Mouse (Mus musculus) limb, embryonic 15.5 days (tissue): ENCODE results near the gene Gnmt. TPM values are rescaled to one million over a fixed set of nuclear protein-coding genes. Genes with fewer than 3 reads are reported as not detected.

ENCODE experiments used
- ATAC-seq: fragments of 200-750 bp; cut with Nextera tagmentation; 2 replicates; pipeline ENCODE4 v1.8.0; 2017; ENCODE audit warnings: low read depth, moderate TSS enrichment; ENCODE audit not compliant: insufficient number of reproducible peaks, low FRiP score, low TSS enrichment
- H3K27ac ChIP-seq: fragments of 300-500 bp; sonication (generic); 2 replicates; pipeline ENCODE4 v1.5.1; 2015; ENCODE audit warnings: moderate library complexity, mild to moderate bottlenecking, inconsistent platforms
- H3K27me3 ChIP-seq: fragments of 300-500 bp; sonication (generic); 2 replicates; pipeline ENCODE4 v1.6.1; 2015; ENCODE audit warnings: inconsistent platforms
- H3K36me3 ChIP-seq: fragments of 300-500 bp; sonication (generic); 2 replicates; pipeline ENCODE4 v1.6.1; 2015; ENCODE audit warnings: inconsistent platforms
- H3K4me1 ChIP-seq: fragments of 300-500 bp; sonication (generic); 2 replicates; pipeline ENCODE4 v1.6.1; 2015; ENCODE audit warnings: inconsistent platforms
- H3K4me2 ChIP-seq: fragments of 300-500 bp; sonication (generic); 2 replicates; pipeline ENCODE4 v1.6.1; 2015; ENCODE audit warnings: mild to moderate bottlenecking, inconsistent platforms
- H3K4me3 ChIP-seq: fragments of 300-500 bp; sonication (generic); 2 replicates; pipeline ENCODE4 v1.5.1; 2015; ENCODE audit warnings: mild to moderate bottlenecking, inconsistent platforms
- H3K9ac ChIP-seq: fragments of 300-500 bp; sonication (generic); 2 replicates; pipeline ENCODE4 v1.6.1; 2015; ENCODE audit warnings: inconsistent platforms
- H3K9me3 ChIP-seq: fragments of 300-500 bp; sonication (generic); 2 replicates; pipeline ENCODE4 v1.6.1; 2016; ENCODE audit warnings: inconsistent platforms
- WGBS: fragments of 180-500 bp; shearing (Covaris S2); methylation state at CpG from one replicate; pipeline ENCODE4 v1.1.7; 2015; 5-methylcytosine and 5-hydroxymethylcytosine counted together
- polyA plus RNA-seq: library from polyadenylated mRNA; unstranded; fragments of >200 nt; fragmentation: Nextera tagmentation; extraction: Ambion mirVana; gene quantifications from 2 replicates; pipeline ENCODE4 v1.2.1, GENCODE M21; 2015

Gnmt gene
- polyA plus RNA-seq = 1.5 and 2.5 TPM in 2 replicates

DNA sequence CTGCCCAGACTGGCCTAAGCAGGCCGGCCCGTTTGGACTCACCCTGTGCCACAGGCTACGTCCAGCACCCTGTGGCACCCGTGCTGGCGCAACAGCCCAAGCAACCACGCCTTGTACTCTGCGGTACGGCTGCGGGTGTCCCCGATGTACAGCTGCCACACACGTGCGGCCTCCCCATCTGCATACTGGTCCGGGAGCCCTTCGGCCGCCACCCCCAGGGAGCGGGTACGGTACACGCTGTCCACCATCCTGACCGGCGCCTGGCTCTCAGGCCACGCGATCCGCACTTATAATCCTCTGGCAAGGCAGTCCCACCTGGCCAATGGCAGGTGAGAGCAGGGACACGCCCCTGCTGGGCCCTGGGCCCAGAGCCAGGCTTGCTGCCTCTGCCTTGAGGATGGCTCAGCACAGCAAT lies at the start of gene Gnmt:
TSS of gene Gnmt (minus strand) at position 265 of the 415 bp plus-strand sequence.
- peaks cover 11% of the 10 kb centered on the region for H3K27me3 ChIP-seq
- peaks cover 28% of the 10 kb centered on the region for H3K36me3 ChIP-seq
- no peak for ATAC-seq
- no peak within 1 kb of the TSS for H3K27ac ChIP-seq
- H3K4me1 ChIP-seq = peaks cover 11% of the 10 kb centered on the region; the same call in 1 of the 2 replicates
- H3K4me2 ChIP-seq = peak within 1 kb of the TSS; percentile 34
- H3K9me3 ChIP-seq = no peaks in the 10 kb centered on the region
- 21% methylated on average over 24 of the region's 24 CpGs for WGBS
- 0 out of 2 replicates have a peak within 1 kb of the TSS, but pooled peaks have one; percentile 4 for H3K9ac ChIP-seq
- H3K4me3 ChIP-seq = peak within 1 kb of the TSS; percentile 17

GRCm38 (mm10) chr17:46776087-46776486 lies 47.1 kb upstream of the Gnmt start:
- no peak overlapping the region for H3K4me2 ChIP-seq
- 81% methylated on average over 3 of the region's 3 CpGs for WGBS
- H3K27me3 ChIP-seq = no peaks in the 10 kb centered on the region
- peaks cover 19% of the 10 kb centered on the region for H3K4me1 ChIP-seq
- no peak overlapping the region for H3K9ac ChIP-seq
- peaks cover 66% of the 10 kb centered on the region for H3K36me3 ChIP-seq
- H3K9me3 ChIP-seq = no peaks in the 10 kb centered on the region
- ATAC-seq = no peak
- no peak overlapping the region for H3K4me3 ChIP-seq
- no peak overlapping the region for H3K27ac ChIP-seq

GRCm38 (mm10) chr17:46775070-46775469 lies 46.1 kb upstream of the Gnmt start:
- no peaks in the 10 kb centered on the region for H3K9me3 ChIP-seq
- no peak overlapping the region for H3K4me3 ChIP-seq
- no peak overlapping the region for H3K4me2 ChIP-seq
- H3K36me3 ChIP-seq = peaks cover 59% of the 10 kb centered on the region
- no peak for ATAC-seq
- 92% methylated on average over 9 of the region's 9 CpGs for WGBS
- no peak overlapping the region for H3K27ac ChIP-seq
- peaks cover 14% of the 10 kb centered on the region for H3K4me1 ChIP-seq
- no peak overlapping the region for H3K9ac ChIP-seq
- H3K27me3 ChIP-seq = no peaks in the 10 kb centered on the region

DNA sequence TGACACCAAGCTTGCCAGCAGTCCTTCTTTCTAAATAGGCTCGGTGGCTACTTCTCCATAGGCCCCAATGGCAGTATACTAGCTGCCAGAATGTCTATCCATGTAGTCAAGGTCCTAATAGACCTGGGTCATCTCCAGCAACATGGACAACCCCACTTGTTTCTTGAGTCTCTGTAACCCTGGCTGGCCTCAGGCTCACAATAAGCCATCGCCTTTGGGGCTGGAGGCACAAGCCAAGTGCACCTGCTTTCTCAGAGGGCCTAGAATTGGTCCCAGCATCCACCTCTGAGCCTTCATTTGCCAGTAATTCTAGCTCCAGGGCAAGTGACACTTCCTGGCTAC lies 45.1 kb upstream of the Gnmt start:
- H3K27ac ChIP-seq = no peak overlapping the region
- H3K9ac ChIP-seq = no peak overlapping the region
- peaks cover 51% of the 10 kb centered on the region for H3K36me3 ChIP-seq
- 30% methylated on average over 2 of the region's 2 CpGs for WGBS
- H3K4me1 ChIP-seq = peaks cover 14% of the 10 kb centered on the region
- no peaks in the 10 kb centered on the region for H3K9me3 ChIP-seq
- H3K4me3 ChIP-seq = peak overlapping the region; percentile 86; the same call in 1 of the 2 replicates
- ATAC-seq = no peak
- H3K4me2 ChIP-seq = peak overlapping the region; percentile 56; the same call in 1 of the 2 replicates
- H3K27me3 ChIP-seq = no peaks in the 10 kb centered on the region

- 7% methylated on average over 19 of the region's 20 CpGs for WGBS
- Histone ChIP-seq H3K36me3 (peaks cover 45% of the 10 kb centered on the region), H3K27ac (peak overlapping the region; percentile 93), H3K4me2 (peak overlapping the region; percentile 56), H3K4me3 (peak overlapping the region; percentile 86), H3K9ac (peak overlapping the region; percentile 88), H3K4me1 (peaks cover 14% of the 10 kb centered on the region), H3K27me3 (no peaks in the 10 kb centered on the region), H3K9me3 (no peaks in the 10 kb centered on the region)
- ATAC-seq = no peak
These were observed 44.5 kb upstream of the Gnmt start for GRCm38 (mm10) chr17:46773278-46774130.

GRCm38 (mm10) chr17:46772404-46773277 lies 43.7 kb upstream of the Gnmt start, which contains the start of gene 2310039H08Rik:
TSS of gene 2310039H08Rik (plus strand) at chr17:46772635.
- Histone ChIP-seq H3K9ac (peak within 1 kb of the TSS; percentile 88), H3K4me1 (peaks cover 14% of the 10 kb centered on the region), H3K4me3 (peak within 1 kb of the TSS; percentile 86), H3K9me3 (no peaks in the 10 kb centered on the region), H3K4me2 (peak within 1 kb of the TSS; percentile 56), H3K27ac (peak within 1 kb of the TSS; percentile 93), H3K27me3 (no peaks in the 10 kb centered on the region), H3K36me3 (peaks cover 36% of the 10 kb centered on the region)
- WGBS = under 1% methylated on average over 50 of the region's 50 CpGs
- ATAC-seq = peak; percentile 89

DNA sequence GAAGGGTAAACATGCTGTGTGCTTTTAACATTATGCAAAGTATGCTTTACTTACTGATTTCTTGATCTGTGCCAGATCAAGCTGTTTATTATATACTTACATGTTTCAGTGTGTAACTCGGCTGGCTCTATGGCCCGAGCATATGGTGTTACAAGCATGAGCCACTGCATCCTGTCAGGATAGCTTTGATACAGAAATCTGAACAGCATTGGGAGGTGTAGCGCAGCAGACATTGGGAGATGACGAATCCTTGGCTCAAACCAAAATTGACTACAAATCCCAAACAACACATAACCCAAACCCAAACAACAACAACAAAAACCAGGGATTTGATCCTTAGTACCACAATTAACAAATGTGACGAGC lies 43.1 kb upstream of the Gnmt start:
- WGBS = 7% methylated on average over 5 of the region's 5 CpGs
- peaks cover 30% of the 10 kb centered on the region for H3K36me3 ChIP-seq
- peak overlapping the region; percentile 56 for H3K4me2 ChIP-seq
- H3K27ac ChIP-seq = peak overlapping the region; percentile 93
- no peak for ATAC-seq
- no peaks in the 10 kb centered on the region for H3K27me3 ChIP-seq
- H3K9me3 ChIP-seq = no peaks in the 10 kb centered on the region
- H3K4me3 ChIP-seq = peak overlapping the region; percentile 86
- H3K4me1 ChIP-seq = peaks cover 14% of the 10 kb centered on the region
- 0 out of 2 replicates have a peak overlapping the region, but pooled peaks have one; percentile 88 for H3K9ac ChIP-seq

- Histone ChIP-seq H3K27me3 (no peaks in the 10 kb centered on the region), H3K27ac (peak overlapping the region; percentile 93)
- 65% methylated on average over 17 of the region's 17 CpGs for WGBS
These were observed 42.6 kb upstream of the Gnmt start for GRCm38 (mm10) chr17:46771616-46772015.

DNA sequence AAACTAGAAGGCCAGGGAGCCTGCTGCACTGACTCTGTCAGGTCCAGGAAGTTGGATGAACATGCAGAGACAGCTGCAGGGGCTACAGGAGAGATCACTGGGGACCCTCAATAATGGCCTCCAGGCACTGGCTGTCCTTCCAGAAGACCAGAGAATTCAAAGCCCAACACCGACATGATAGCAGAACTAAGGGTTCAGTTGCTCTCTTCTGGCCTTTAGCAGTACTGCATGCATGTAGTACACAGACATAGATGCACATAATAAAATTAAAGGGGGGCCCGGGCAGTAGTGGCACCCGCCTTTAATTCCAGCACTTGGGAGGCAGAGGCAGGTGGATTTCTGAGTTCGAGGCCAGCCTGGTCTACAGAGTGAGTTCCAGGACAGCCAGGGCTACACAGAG lies 42.1 kb upstream of the Gnmt start:
- Histone ChIP-seq H3K27me3 (no peaks in the 10 kb centered on the region), H3K4me1 (peaks cover 14% of the 10 kb centered on the region), H3K36me3 (peaks cover 21% of the 10 kb centered on the region), H3K27ac (no peak overlapping the region), H3K4me3 (no peak overlapping the region), H3K9me3 (no peaks in the 10 kb centered on the region), H3K9ac (no peak overlapping the region), H3K4me2 (no peak overlapping the region)
- ATAC-seq = no peak
- 82% methylated on average over 4 of the region's 4 CpGs for WGBS

More at GRCm38 (mm10) chr17:46771616-46772015, 42.6 kb upstream of the Gnmt start:
- H3K4me3 ChIP-seq = peak overlapping the region; percentile 86
- H3K4me1 ChIP-seq = peaks cover 14% of the 10 kb centered on the region
- H3K9ac ChIP-seq = no peak overlapping the region
- ATAC-seq = no peak
- H3K4me2 ChIP-seq = peak overlapping the region; percentile 56
- H3K9me3 ChIP-seq = no peaks in the 10 kb centered on the region
- H3K36me3 ChIP-seq = peaks cover 27% of the 10 kb centered on the region

DNA sequence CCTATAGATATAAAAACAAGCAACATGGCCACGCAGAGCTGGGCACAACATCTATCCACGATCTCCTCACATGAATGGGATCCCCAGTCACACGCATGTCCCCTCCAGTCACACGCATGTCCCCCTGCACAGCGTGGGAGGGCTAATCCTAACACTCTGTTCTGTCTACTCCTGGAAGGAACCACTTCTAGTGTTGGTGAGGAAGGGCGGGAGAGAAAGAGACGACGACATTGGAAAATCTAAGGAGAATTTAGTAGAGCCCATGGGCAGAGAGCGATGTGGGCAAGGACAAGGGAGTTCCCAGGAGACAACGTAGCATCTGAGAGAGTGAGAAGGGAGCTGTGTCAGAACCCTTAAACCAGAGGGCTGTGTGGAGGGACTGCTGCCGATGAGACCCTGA lies 41.6 kb upstream of the Gnmt start:
- Histone ChIP-seq H3K36me3 (peaks cover 16% of the 10 kb centered on the region), H3K9ac (no peak overlapping the region), H3K27ac (no peak overlapping the region), H3K4me2 (no peak overlapping the region), H3K9me3 (no peaks in the 10 kb centered on the region), H3K27me3 (no peaks in the 10 kb centered on the region), H3K4me1 (peaks cover 14% of the 10 kb centered on the region), H3K4me3 (no peak overlapping the region)
- ATAC-seq = no peak
- 91% methylated on average over 11 of the region's 11 CpGs for WGBS

- no peaks in the 10 kb centered on the region for H3K27me3 ChIP-seq
- WGBS = 31% methylated on average over 8 of the region's 8 CpGs
- H3K9ac ChIP-seq = no peak overlapping the region
- peaks cover 7% of the 10 kb centered on the region for H3K4me1 ChIP-seq
- no peaks in the 10 kb centered on the region for H3K36me3 ChIP-seq
- no peak for ATAC-seq
- no peaks in the 10 kb centered on the region for H3K9me3 ChIP-seq
- no peak overlapping the region for H3K27ac ChIP-seq
- H3K4me2 ChIP-seq = no peak overlapping the region
- H3K4me3 ChIP-seq = no peak overlapping the region
These were observed 38.9 kb upstream of the Gnmt start for GRCm38 (mm10) chr17:46767868-46768267.
